Mouse (Mus musculus) stomach, embryonic 14.5 days (tissue): ENCODE results near the gene Tmco4. TPM values are rescaled to one million over a fixed set of nuclear protein-coding genes. Genes with fewer than 3 reads are reported as not detected.

ENCODE experiments used
- ATAC-seq: fragments of 200-750 bp; cut with Nextera tagmentation; 2 replicates; pipeline ENCODE4 v1.8.0; 2017; ENCODE audit warnings: low read depth, moderate TSS enrichment; ENCODE audit not compliant: insufficient number of reproducible peaks, insufficient read depth, low FRiP score
- H3K27ac ChIP-seq: fragments of 300-500 bp; sonication (generic); 2 replicates; pipeline ENCODE4 v1.5.1; 2014; ENCODE audit warnings: mild to moderate bottlenecking, low read length, moderate library complexity, mixed read lengths
- H3K27me3 ChIP-seq: fragments of 300-500 bp; sonication (generic); 2 replicates; pipeline ENCODE4 v1.6.1; 2014; ENCODE audit warnings: low read length, control low read depth, mixed read lengths; ENCODE audit not compliant: control insufficient read depth, insufficient read depth
- H3K36me3 ChIP-seq: fragments of 300-500 bp; sonication (generic); 2 replicates; pipeline ENCODE4 v1.6.1; 2014; ENCODE audit warnings: mild to moderate bottlenecking, control low read depth, low read length, moderate library complexity, mixed read lengths; ENCODE audit not compliant: control insufficient read depth, insufficient read depth
- H3K4me1 ChIP-seq: fragments of 300-500 bp; sonication (generic); 2 replicates; pipeline ENCODE4 v1.6.1; 2014; ENCODE audit warnings: low read length, control low read depth, mixed read lengths; ENCODE audit not compliant: control insufficient read depth, insufficient read depth
- H3K4me2 ChIP-seq: fragments of 300-500 bp; sonication (generic); replicated peaks from 2 replicates; pipeline ENCODE4 v1.6.1; 2014; ENCODE audit warnings: low read depth, low read length, control low read depth
- H3K4me3 ChIP-seq: fragments of 300-500 bp; sonication (generic); 2 replicates; pipeline ENCODE4 v1.5.1; 2014; ENCODE audit warnings: low read depth, low read length, control low read depth
- H3K9ac ChIP-seq: fragments of 300-500 bp; sonication (generic); replicated peaks from 2 replicates; pipeline ENCODE4 v1.6.1; 2014; ENCODE audit warnings: low read depth, mild to moderate bottlenecking, control low read depth, low read length, moderate library complexity, mixed read lengths
- H3K9me3 ChIP-seq: fragments of 300-500 bp; sonication (generic); 2 replicates; pipeline ENCODE4 v1.6.1; 2016; ENCODE audit warnings: low read depth, low read length, control low read depth; ENCODE audit not compliant: control insufficient read depth
- WGBS: fragments of 180-500 bp; shearing (Covaris S2); extraction: QIAGEN DNeasy Blood & Tissue Kit; methylation state at CpG from one replicate; pipeline ENCODE4 v1.1.7; 2014; 5-methylcytosine and 5-hydroxymethylcytosine counted together
- polyA plus RNA-seq: library from polyadenylated mRNA; unstranded; fragments of >200 nt; fragmentation: Nextera tagmentation; extraction: Ambion mirVana; gene quantifications from 2 replicates; pipeline ENCODE4 v1.2.1, GENCODE M21; 2014

The Tmco4 gene
- polyA plus RNA-seq, 1 experiment from 2014 or later = 6.6 TPM

DNA sequence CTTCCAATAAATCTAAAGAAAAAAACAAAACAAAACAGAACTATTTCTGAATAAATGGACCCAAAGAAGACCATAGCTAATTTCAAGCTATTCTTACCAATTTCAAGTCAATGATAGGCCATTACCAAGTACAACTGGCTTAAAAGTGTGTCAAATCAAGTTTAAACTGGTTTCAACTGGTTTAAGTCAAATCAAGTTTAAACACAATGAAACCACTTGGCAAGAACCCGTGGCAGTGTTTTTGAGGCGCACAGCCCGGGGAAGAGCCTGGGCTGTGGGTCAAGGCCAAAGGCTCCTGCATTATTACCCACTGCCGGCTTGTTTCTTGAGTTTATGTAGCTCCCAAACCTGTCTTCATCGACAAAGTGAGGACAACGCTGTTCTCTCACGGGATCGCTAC, 127.6 kb downstream of the Tmco4 start:
- Histone ChIP-seq H3K4me3 (no peak overlapping the region), H3K36me3 (peaks cover 24% of the 10 kb centered on the region; the same call in 1 of the 2 replicates), H3K4me2 (no peak overlapping the region), H3K4me1 (0 out of 2 replicates have a peak, but pooled peaks cover 3% of the 10 kb centered on the region), H3K27ac (no peak overlapping the region), H3K27me3 (no peaks in the 10 kb centered on the region), H3K9me3 (no peaks in the 10 kb centered on the region), H3K9ac (no peak overlapping the region)
- WGBS = 88% methylated on average over 8 of the region's 8 CpGs
- ATAC-seq = no peak

- ATAC-seq = no peak
- no peak overlapping the region for H3K27ac ChIP-seq
- no peak overlapping the region for H3K4me2 ChIP-seq
- no peaks in the 10 kb centered on the region for H3K27me3 ChIP-seq
- H3K36me3 ChIP-seq = peaks cover 24% of the 10 kb centered on the region; the same call in 1 of the 2 replicates
- no peaks in the 10 kb centered on the region for H3K9me3 ChIP-seq
- H3K4me3 ChIP-seq = no peak overlapping the region
- 0 out of 2 replicates have a peak, but pooled peaks cover under 1% of the 10 kb centered on the region for H3K4me1 ChIP-seq
- H3K9ac ChIP-seq = no peak overlapping the region
- 73% methylated on average over 6 of the region's 6 CpGs for WGBS
These were observed 128.9 kb downstream of the Tmco4 start for GRCm38 (mm10) chr4:139101546-139101945.

GRCm38 (mm10) chr4:139105453-139105852, 132.8 kb downstream of the Tmco4 start:
- WGBS = 97% methylated on average over 1 of the region's 1 CpGs

More at GRCm38 (mm10) chr4:139105453-139105852, 132.8 kb downstream of the Tmco4 start:
- Histone ChIP-seq H3K4me1 (peaks cover 14% of the 10 kb centered on the region), H3K4me3 (no peak overlapping the region), H3K27ac (no peak overlapping the region), H3K36me3 (peaks cover 24% of the 10 kb centered on the region; the same call in 1 of the 2 replicates), H3K27me3 (no peaks in the 10 kb centered on the region), H3K4me2 (no peak overlapping the region), H3K9ac (no peak overlapping the region), H3K9me3 (no peaks in the 10 kb centered on the region)
- no peak for ATAC-seq

Other genes with a start within 250 kb of the Tmco4 start
- 0.14 TPM in 1 of 2 replicates, not detected in the other for gene Pla2g2c, start 248.1 kb upstream of the Tmco4 start, polyA plus RNA-seq
- gene Ubxn10, start 235.7 kb upstream of the Tmco4 start, polyA plus RNA-seq = 0.97 and 1.3 TPM in 2 replicates
- gene Pla2g2f, start 215.3 kb upstream of the Tmco4 start, polyA plus RNA-seq = 0.16 and 0.29 TPM in 2 replicates
- 0.13 and 0.35 TPM in 2 replicates for gene Pla2g2d, start 197.2 kb upstream of the Tmco4 start, polyA plus RNA-seq
- 0.17 and 0.32 TPM in 2 replicates for gene Pla2g5, start 109.4 kb upstream of the Tmco4 start, polyA plus RNA-seq
- not detected in 2 replicates for gene Gm13030, start 98.9 kb upstream of the Tmco4 start, polyA plus RNA-seq
- not detected in 2 replicates for gene Pla2g2e, start 94.9 kb upstream of the Tmco4 start, polyA plus RNA-seq
- gene Otud3, start 58.9 kb upstream of the Tmco4 start, polyA plus RNA-seq = 3.0 and 3.2 TPM in 2 replicates
- 14.2 and 14.8 TPM in 2 replicates for gene Rnf186, start 5.8 kb upstream of the Tmco4 start, polyA plus RNA-seq
- not detected in 2 replicates for gene Htr6, start 102.7 kb downstream of the Tmco4 start, polyA plus RNA-seq
- gene Nbl1, start 120.1 kb downstream of the Tmco4 start, polyA plus RNA-seq = 42.9 and 49.7 TPM in 2 replicates
- gene Minos1, start 158.2 kb downstream of the Tmco4 start, polyA plus RNA-seq = 477 and 482 TPM in 2 replicates
- gene Capzb, start 220.0 kb downstream of the Tmco4 start, polyA plus RNA-seq = 280 and 301 TPM in 2 replicates